Mouse (Mus musculus) neural tube, embryonic 14.5 days (tissue): ENCODE data around the gene Lca5. TPM values are rescaled to one million over a fixed set of nuclear protein-coding genes. Genes with fewer than 3 reads are reported as not detected.
A peak's percentile ranks its signal among the peaks of the same experiment; 100 is the strongest.

Source experiments
- ATAC-seq: fragments of 200-750 bp; cut with Nextera tagmentation; 2 replicates; pipeline ENCODE4 v1.8.0; 2017; ENCODE audit warnings: low read depth, mild to moderate bottlenecking, moderate TSS enrichment, moderate library complexity
- H3K27ac ChIP-seq: fragments of 300-500 bp; sonication (generic); 2 replicates; pipeline ENCODE4 v1.5.1; 2014; ENCODE audit warnings: low read depth, mild to moderate bottlenecking, control low read depth, low read length, moderate library complexity, mixed read lengths
- H3K27me3 ChIP-seq: fragments of 300-500 bp; sonication (generic); 2 replicates; pipeline ENCODE4 v1.6.1; 2014; ENCODE audit warnings: low read length; ENCODE audit not compliant: control insufficient read depth, insufficient read depth
- H3K36me3 ChIP-seq: fragments of 300-500 bp; sonication (generic); 2 replicates; pipeline ENCODE4 v1.6.1; 2014; ENCODE audit warnings: low read length, mixed read lengths; ENCODE audit not compliant: control insufficient read depth, insufficient read depth
- H3K4me1 ChIP-seq: fragments of 300-500 bp; sonication (generic); 2 replicates; pipeline ENCODE4 v1.6.1; 2014; ENCODE audit warnings: low read length; ENCODE audit not compliant: control insufficient read depth, insufficient read depth
- H3K4me2 ChIP-seq: fragments of 300-500 bp; sonication (generic); 2 replicates; pipeline ENCODE4 v1.6.1; 2014; ENCODE audit warnings: mild to moderate bottlenecking, low read depth, low read length, control low read depth
- H3K4me3 ChIP-seq: fragments of 300-500 bp; sonication (generic); 2 replicates; pipeline ENCODE4 v1.5.1; 2014; ENCODE audit warnings: low read depth, low read length, control low read depth, mixed read lengths
- H3K9ac ChIP-seq: fragments of 300-500 bp; sonication (generic); replicated peaks from 2 replicates; pipeline ENCODE4 v1.6.1; 2014; ENCODE audit warnings: low read depth, mild to moderate bottlenecking, control low read depth, low read length, mixed read lengths
- H3K9me3 ChIP-seq: fragments of 300-500 bp; sonication (generic); 2 replicates; pipeline ENCODE4 v1.6.1; 2016; ENCODE audit warnings: low read length; ENCODE audit not compliant: control insufficient read depth
- WGBS: fragments of 180-500 bp; shearing (Covaris S2); extraction: QIAGEN DNeasy Blood & Tissue Kit; methylation state at CpG from one replicate; pipeline ENCODE4 v1.1.7; 2014; 5-methylcytosine and 5-hydroxymethylcytosine counted together
- polyA plus RNA-seq: library from polyadenylated mRNA; unstranded; fragments of >200 nt; fragmentation: Nextera tagmentation; extraction: Ambion mirVana; gene quantifications from 2 replicates; pipeline ENCODE4 v1.2.1, GENCODE M21; 2014

Lca5 gene
- polyA plus RNA-seq, 1 experiment from 2014 or later = 19.5 TPM

GRCm38 (mm10) chr9:83447771-83448170, 6.8 kb upstream of the Lca5 start:
- H3K4me1 ChIP-seq = peaks cover 3% of the 10 kb centered on the region; the same call in 1 of the 2 replicates
- 2% methylated on average over 22 of the region's 22 CpGs for WGBS
- H3K27ac ChIP-seq = peak overlapping the region; percentile 79
- H3K27me3 ChIP-seq = no peaks in the 10 kb centered on the region
- peak overlapping the region; percentile 62 for H3K4me2 ChIP-seq
- peak overlapping the region; percentile 37 for H3K4me3 ChIP-seq
- H3K36me3 ChIP-seq = no peaks in the 10 kb centered on the region
- H3K9ac ChIP-seq = peak overlapping the region; percentile 62
- no peaks in the 10 kb centered on the region for H3K9me3 ChIP-seq
- peak; percentile 91 for ATAC-seq

DNA sequence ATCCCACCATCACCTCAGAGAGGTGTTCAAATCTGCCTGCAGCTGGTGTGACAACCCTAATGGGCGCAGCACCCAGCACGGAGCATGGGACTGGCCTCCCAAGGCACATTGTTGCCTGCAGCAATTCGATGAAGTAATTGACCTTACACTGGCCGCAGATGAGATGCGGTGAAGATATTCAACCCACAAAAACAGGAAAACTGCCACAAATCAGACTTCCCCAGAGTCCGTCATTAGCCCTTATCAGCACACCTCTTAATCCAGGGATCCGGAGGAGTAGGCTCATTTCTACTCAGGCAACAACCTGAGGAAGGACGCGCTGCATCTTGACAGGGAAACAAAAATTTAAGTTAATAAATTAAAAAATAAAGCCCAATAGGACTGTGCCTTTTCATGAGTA, 6.2 kb upstream of the Lca5 start:
- ATAC-seq = peak; percentile 46; the same call in 1 of the 2 replicates

DNA sequence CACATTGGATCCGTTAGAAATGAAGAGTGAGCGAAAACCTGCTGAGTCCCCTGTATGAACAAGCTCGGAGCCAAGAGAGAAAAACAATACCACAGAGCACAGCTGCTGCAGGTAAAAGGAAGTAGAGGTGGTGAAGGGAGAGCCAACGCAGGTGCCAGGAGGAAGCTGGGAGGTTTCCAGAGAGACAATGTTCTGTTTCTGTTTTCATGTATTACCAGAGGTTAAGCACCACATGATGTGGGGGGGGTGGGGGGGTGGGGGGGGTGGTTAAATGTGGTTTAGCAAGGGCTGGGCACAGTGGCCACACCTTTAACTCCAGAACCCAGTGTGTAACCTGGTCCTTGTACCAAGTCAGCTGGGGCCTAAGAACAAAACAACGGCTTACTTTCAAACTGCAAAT, 3.3 kb downstream of the Lca5 start:
- ATAC-seq = no peak
- H3K9me3 ChIP-seq = no peaks in the 10 kb centered on the region
- H3K36me3 ChIP-seq = no peaks in the 10 kb centered on the region
- no peaks in the 10 kb centered on the region for H3K27me3 ChIP-seq
- no peak overlapping the region for H3K4me2 ChIP-seq
- 87% methylated on average over 5 of the region's 5 CpGs for WGBS
- H3K4me3 ChIP-seq = no peak overlapping the region
- H3K9ac ChIP-seq = no peak overlapping the region
- no peak overlapping the region for H3K27ac ChIP-seq
- peaks cover 11% of the 10 kb centered on the region for H3K4me1 ChIP-seq

More for the DNA sequence above, 6.2 kb upstream of the Lca5 start:
- Histone ChIP-seq H3K4me1 (peaks cover 3% of the 10 kb centered on the region; the same call in 1 of the 2 replicates), H3K4me3 (peak overlapping the region; percentile 37; the same call in 1 of the 2 replicates), H3K9ac (peak overlapping the region; percentile 62; the same call in 1 of the 2 replicates), H3K27me3 (no peaks in the 10 kb centered on the region), H3K36me3 (no peaks in the 10 kb centered on the region), H3K9me3 (no peaks in the 10 kb centered on the region), H3K27ac (no peak overlapping the region), H3K4me2 (peak overlapping the region; percentile 62)
- WGBS = 66% methylated on average over 9 of the region's 9 CpGs

GRCm38 (mm10) chr9:83434489-83434888, 6.4 kb downstream of the Lca5 start:
- WGBS = 65% methylated on average over 4 of the region's 4 CpGs
- 0 out of 2 replicates have a peak overlapping the region, but pooled peaks have one; percentile 24 for H3K27ac ChIP-seq
- ATAC-seq = peak; percentile 28; the same call in 1 of the 2 replicates

DNA sequence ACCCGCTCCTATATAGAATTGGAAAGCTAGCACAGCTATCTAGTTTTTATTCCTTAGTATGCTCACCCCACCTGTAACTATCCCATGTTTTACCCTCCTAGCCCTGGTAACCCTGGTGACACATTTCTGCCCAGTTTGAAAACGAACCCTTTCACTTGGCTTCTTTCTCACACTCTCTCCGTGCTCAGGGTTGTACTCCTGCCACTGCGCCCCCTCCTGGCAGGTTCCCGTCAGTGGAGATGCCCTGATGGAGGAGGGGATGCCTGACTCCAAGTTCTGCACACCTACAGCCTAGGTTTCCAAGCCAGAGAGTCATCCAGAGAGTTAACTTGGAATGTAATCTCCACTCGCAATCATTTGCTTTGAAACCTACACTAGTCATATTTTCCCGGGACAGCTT, 7.3 kb downstream of the Lca5 start:
- Histone ChIP-seq H3K4me3 (no peak overlapping the region), H3K9ac (no peak overlapping the region)
- no peak for ATAC-seq

More at GRCm38 (mm10) chr9:83434489-83434888, 6.4 kb downstream of the Lca5 start:
- peaks cover 5% of the 10 kb centered on the region; the same call in 1 of the 2 replicates for H3K4me1 ChIP-seq
- H3K27me3 ChIP-seq = no peaks in the 10 kb centered on the region
- H3K4me3 ChIP-seq = no peak overlapping the region
- no peak overlapping the region for H3K9ac ChIP-seq
- H3K36me3 ChIP-seq = no peaks in the 10 kb centered on the region
- H3K9me3 ChIP-seq = no peaks in the 10 kb centered on the region
- no peak overlapping the region for H3K4me2 ChIP-seq

DNA sequence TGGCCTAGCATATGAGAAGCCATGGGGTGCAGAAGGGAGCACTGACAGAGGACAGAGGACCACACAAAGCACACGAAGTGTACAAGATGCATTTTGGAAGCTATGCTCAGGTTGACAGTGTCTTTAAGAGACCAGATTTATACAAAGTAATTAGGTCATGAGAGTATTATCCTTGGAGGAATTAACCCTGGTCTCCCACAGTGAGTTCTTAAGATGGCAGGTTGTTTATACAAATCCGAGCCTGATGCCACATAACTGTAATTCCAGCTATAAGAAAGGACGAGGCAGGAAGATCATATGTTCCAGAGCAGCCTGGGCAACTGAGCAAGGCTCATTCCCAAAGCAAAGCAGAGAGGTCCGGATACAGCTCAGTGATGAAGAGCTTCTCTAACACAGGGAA, 13.0 kb downstream of the Lca5 start:
- Histone ChIP-seq H3K27me3 (no peaks in the 10 kb centered on the region), H3K4me3 (no peak overlapping the region), H3K4me1 (no peaks in the 10 kb centered on the region), H3K9me3 (no peaks in the 10 kb centered on the region), H3K9ac (no peak overlapping the region), H3K4me2 (no peak overlapping the region), H3K27ac (no peak overlapping the region), H3K36me3 (peaks cover 5% of the 10 kb centered on the region; the same call in 1 of the 2 replicates)
- WGBS = 90% methylated on average over 4 of the region's 4 CpGs
- ATAC-seq = no peak

More for the DNA sequence above, 7.3 kb downstream of the Lca5 start:
- Histone ChIP-seq H3K4me2 (no peak overlapping the region), H3K27me3 (no peaks in the 10 kb centered on the region), H3K27ac (no peak overlapping the region), H3K4me1 (peaks cover 5% of the 10 kb centered on the region; the same call in 1 of the 2 replicates), H3K9me3 (no peaks in the 10 kb centered on the region), H3K36me3 (no peaks in the 10 kb centered on the region)
- 61% methylated on average over 7 of the region's 7 CpGs for WGBS

DNA sequence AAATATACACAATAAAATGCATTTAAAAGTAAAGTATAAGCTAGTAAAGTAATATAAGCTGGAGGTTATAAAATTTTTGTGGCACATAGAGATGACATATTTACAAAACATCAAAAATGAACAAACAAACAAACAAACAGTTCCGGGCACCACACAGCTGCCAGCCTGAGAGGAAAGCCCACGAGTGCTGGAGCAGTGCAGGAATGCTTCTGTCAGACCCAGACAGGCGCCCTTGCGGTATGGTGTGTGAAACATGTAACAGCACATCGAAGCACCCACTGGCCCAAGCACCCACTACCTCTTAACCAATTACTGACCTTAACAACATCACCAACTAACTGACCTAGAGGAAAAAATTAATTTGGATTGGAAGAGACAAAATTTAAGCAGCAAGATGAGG, 22.0 kb downstream of the Lca5 start:
- no peak overlapping the region for H3K4me3 ChIP-seq
- no peak for ATAC-seq
- H3K27me3 ChIP-seq = no peaks in the 10 kb centered on the region
- H3K36me3 ChIP-seq = peaks cover 6% of the 10 kb centered on the region; the same call in 1 of the 2 replicates
- 88% methylated on average over 5 of the region's 5 CpGs for WGBS
- no peak overlapping the region for H3K9ac ChIP-seq
- no peaks in the 10 kb centered on the region for H3K4me1 ChIP-seq
- 0 out of 2 replicates have a peak, but pooled peaks cover 3% of the 10 kb centered on the region for H3K9me3 ChIP-seq
- no peak overlapping the region for H3K4me2 ChIP-seq
- H3K27ac ChIP-seq = no peak overlapping the region

- Histone ChIP-seq H3K4me2 (no peak overlapping the region), H3K4me3 (no peak overlapping the region), H3K4me1 (no peaks in the 10 kb centered on the region), H3K36me3 (no peaks in the 10 kb centered on the region), H3K27ac (no peak overlapping the region), H3K9ac (no peak overlapping the region), H3K9me3 (0 out of 2 replicates have a peak, but pooled peaks cover 3% of the 10 kb centered on the region), H3K27me3 (no peaks in the 10 kb centered on the region)
- 77% methylated on average over 10 of the region's 10 CpGs for WGBS
- no peak for ATAC-seq
Measured at GRCm38 (mm10) chr9:83413046-83413445, 27.9 kb downstream of the Lca5 start.

DNA sequence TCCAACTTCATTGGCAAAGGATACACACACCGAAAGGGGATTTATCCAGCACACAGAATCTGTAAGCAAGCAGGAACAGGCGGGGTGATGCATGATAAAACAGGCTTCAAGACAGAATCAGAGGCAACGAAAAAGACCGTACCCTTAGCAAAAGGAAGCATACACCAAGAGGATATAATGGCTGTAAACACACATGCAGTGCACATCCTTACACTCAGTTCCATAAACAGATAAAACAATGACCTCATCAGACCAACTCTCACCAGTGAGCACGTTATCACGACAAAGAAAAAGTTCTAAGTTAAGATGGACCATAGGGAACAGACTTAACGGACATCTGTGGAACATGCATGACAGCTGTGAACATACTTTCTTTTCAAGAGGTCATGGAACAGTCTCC, 35.8 kb downstream of the Lca5 start:
- ATAC-seq = no peak
- no peak overlapping the region for H3K4me2 ChIP-seq
- H3K9ac ChIP-seq = no peak overlapping the region
- H3K9me3 ChIP-seq = no peaks in the 10 kb centered on the region
- H3K27me3 ChIP-seq = no peaks in the 10 kb centered on the region
- no peaks in the 10 kb centered on the region for H3K4me1 ChIP-seq
- H3K27ac ChIP-seq = no peak overlapping the region
- no peaks in the 10 kb centered on the region for H3K36me3 ChIP-seq
- WGBS = 84% methylated on average over 7 of the region's 7 CpGs
- no peak overlapping the region for H3K4me3 ChIP-seq
